Mouse (Mus musculus): Measurements from ENCODE around the gene Cltc.

The Cltc gene

GRCm38 (mm10) chr11:86650676-86651075 is 106.7 kb downstream of the Cltc start:
- DNase-seq (ENCODE audit: extremely low read depth, low read depth, low spot score) = no peak

DNA sequence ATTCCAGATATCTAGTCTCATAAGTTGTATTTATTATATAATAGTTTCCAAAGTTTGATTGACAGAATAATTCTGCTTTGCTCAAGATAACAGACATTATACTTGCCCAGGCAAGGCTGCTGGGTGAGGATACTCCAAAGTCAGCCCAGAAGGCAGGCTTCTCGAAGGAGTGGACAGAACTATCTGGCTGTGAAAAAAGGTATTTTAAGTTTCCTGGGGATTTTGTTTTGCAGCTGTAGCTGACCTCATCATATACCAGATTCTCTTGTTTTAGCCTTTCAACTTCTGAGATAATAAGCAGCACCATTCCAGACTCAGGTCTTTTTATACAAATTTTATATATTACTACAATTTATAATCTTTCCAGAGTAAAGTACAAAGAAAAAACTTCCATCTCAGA is 107.8 kb downstream of the Cltc start:
- DNase-seq (ENCODE audit: extremely low read depth, low read depth, low spot score) = no peak

- no peak for DNase-seq (ENCODE audit: extremely low read depth, low read depth, low spot score)
Measured at GRCm38 (mm10) chr11:86647706-86648447, 109.5 kb downstream of the Cltc start.

DNA sequence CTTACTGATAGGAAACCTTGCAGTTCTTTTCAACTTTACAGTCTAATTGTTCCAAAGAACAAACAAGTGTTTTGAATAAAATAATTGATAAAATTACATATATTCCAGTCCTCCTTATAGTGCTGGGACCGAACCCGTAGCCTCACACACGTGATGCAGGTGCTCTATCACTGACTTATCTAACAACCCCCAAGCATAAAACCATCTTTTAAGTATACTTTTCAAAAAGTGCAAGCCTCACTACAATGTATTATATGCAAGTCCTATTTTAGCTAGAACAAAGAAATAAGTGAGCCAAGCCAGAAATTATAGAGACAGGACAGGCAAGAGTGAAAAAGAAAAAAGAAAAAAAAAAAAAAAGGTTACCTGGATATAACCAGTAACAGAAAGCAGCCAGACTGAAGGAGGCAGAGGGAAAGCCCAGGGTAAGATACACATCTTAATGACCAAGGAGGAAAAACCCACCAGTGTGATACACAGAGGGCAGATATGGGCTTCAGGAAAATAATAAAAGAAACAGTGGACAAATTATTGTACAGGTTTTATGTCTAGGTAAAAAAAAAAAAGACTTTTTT is 110.4 kb downstream of the Cltc start:
- DNase-seq (ENCODE audit: extremely low read depth, low read depth, low spot score) = no peak

DNA sequence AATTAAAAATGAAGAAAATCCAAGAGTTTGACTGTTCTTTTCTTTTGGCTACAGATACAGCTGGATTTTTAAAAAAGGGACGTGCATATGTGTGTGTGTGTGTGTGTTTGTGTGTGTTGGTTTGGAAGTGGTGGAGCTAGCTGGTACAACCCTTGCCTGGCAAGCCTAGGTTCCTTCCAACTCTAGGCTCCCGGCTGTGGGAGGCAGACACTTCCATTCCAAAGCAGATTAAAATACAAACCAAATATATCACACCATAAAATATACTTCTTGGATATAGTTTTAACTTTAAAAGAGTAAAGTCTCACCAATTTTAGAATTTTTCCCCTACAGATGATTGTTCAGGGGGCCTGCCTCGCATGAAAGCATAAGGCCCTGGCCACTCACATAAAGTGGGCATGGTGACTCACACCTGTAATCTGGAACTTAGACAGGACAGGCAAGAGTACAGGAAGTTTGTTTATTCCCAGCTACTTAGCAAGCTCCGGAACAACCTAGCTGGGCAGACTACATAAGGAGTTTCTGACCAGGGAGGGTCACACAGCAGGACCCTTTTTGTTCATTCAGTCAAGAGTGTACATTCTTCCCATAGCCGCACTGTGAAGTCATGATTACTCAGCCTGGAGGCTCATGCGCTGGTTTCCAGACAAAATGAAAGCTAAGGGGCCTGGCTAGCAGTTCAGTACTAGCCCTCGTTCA is 111.1 kb downstream of the Cltc start:
- DNase-seq (ENCODE audit: extremely low read depth, low read depth, low spot score) = no peak

DNA sequence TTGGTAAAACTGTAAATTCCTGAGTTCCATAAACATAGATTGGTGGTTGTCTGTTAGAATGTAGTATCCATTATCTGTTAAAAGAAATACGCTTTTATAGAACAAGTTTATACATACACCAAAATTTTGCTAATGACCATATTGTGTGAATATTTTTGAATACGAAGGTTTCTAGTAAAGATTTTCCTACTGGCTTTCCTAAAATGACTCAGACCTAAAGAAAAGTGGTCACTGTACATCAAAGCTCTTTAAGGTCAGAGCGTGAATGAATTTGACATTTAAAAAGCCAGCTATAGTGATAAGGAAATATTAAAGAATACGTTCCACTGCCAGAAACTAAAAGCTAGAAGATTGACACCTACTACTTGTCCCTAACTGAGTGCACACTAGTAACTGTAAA is 112.8 kb downstream of the Cltc start:
- no peak for DNase-seq (ENCODE audit: extremely low read depth, low read depth, low spot score)
